Mouse (Mus musculus) myocyte (in vitro differentiated cells): Measurements from ENCODE around the gene Prim2. TPM values are rescaled to one million over a fixed set of nuclear protein-coding genes. Genes with fewer than 3 reads are reported as not detected.

ENCODE experiments used
- H3K27me3 ChIP-seq: one replicate; pipeline ENCODE4 v1.6.1; 2011; ENCODE audit not compliant: control insufficient read depth, insufficient read depth, insufficient read length
- H3K36me3 ChIP-seq: one replicate; pipeline ENCODE4 v1.6.1; 2011; ENCODE audit not compliant: control insufficient read depth, insufficient read depth
- H3K4me2 ChIP-seq: one replicate; pipeline ENCODE4 v1.6.1; 2011; ENCODE audit warnings: low read depth, control low read depth
- H3K4me3 ChIP-seq: one replicate; pipeline ENCODE4 v1.5.1; 2011; ENCODE audit warnings: mild to moderate bottlenecking, control low read depth, moderate library complexity
- H3K79me2 ChIP-seq: one replicate; pipeline ENCODE4 v1.6.1; 2011; ENCODE audit not compliant: control insufficient read depth, insufficient read depth
- H3ac ChIP-seq: one replicate; pipeline ENCODE4 v1.6.1; 2011; ENCODE audit not compliant: control insufficient read depth, insufficient read length
- CEBPB ChIP-seq: IDR thresholded peaks from 2 replicates; pipeline ENCODE4 v1.6.1; 2011; ENCODE audit warnings: mild to moderate bottlenecking, moderate library complexity; ENCODE audit not compliant: poor library complexity, insufficient read depth, severe bottlenecking
- E2F4 ChIP-seq: IDR thresholded peaks from one replicate; pipeline ENCODE4 v1.6.1; 2011; ENCODE audit warnings: mild to moderate bottlenecking, control low read depth, moderate library complexity; ENCODE audit not compliant: insufficient read depth
- MAX ChIP-seq: IDR thresholded peaks from one replicate; pipeline ENCODE4 v1.6.1; 2011; ENCODE audit warnings: low read depth, mild to moderate bottlenecking, control low read depth
- MYOD1 ChIP-seq, 3 experiments: IDR thresholded peaks; one replicate each; pipeline ENCODE4 v1.6.1; 2011; ENCODE audit warnings: control low read depth in 2 of 3, low read depth in 2 of 3, mild to moderate bottlenecking in 2 of 3, moderate library complexity in 1 of 3; ENCODE audit not compliant: insufficient read length in 2 of 3, control insufficient read depth in 1 of 3
- MYOG ChIP-seq, 3 experiments: IDR thresholded peaks; one replicate each; pipeline ENCODE4 v1.6.1; 2011; ENCODE audit warnings: control low read depth in 2 of 3, low read depth in 2 of 3, mild to moderate bottlenecking in 2 of 3; ENCODE audit not compliant: insufficient read length in 2 of 3, control insufficient read depth in 1 of 3, insufficient read depth in 1 of 3
- POLR2A ChIP-seq: IDR thresholded peaks from one replicate; pipeline ENCODE4 v1.6.1; 2011; ENCODE audit warnings: low read depth, mild to moderate bottlenecking, control low read depth, moderate library complexity; ENCODE audit not compliant: insufficient read length
- POLR2AphosphoS2 ChIP-seq: IDR thresholded peaks from one replicate; pipeline ENCODE4 v1.6.1; 2011; ENCODE audit warnings: low read depth, control low read depth; ENCODE audit not compliant: insufficient read length
- REST ChIP-seq: IDR thresholded peaks from one replicate; pipeline ENCODE4 v1.6.1; 2011; ENCODE audit warnings: mild to moderate bottlenecking, control low read depth, moderate library complexity; ENCODE audit not compliant: insufficient read depth, insufficient read length
- SRF ChIP-seq: IDR thresholded peaks from one replicate; pipeline ENCODE4 v1.6.1; 2011; ENCODE audit warnings: low read depth; ENCODE audit not compliant: control insufficient read depth, insufficient read length
- TCF12 ChIP-seq: IDR thresholded peaks from one replicate; pipeline ENCODE4 v1.6.1; 2011; ENCODE audit warnings: mild to moderate bottlenecking, control low read depth; ENCODE audit not compliant: poor library complexity, insufficient read depth, severe bottlenecking
- TCF3 ChIP-seq: IDR thresholded peaks from one replicate; pipeline ENCODE4 v1.6.1; 2011; ENCODE audit warnings: low read depth, control low read depth; ENCODE audit not compliant: insufficient read length
- USF1 ChIP-seq: IDR thresholded peaks from one replicate; pipeline ENCODE4 v1.6.1; 2011; ENCODE audit warnings: low read depth, mild to moderate bottlenecking, control low read depth, moderate library complexity
- polyA plus RNA-seq: library from polyadenylated mRNA; unstranded; fragments of >200 nt; fragmentation: generic; extraction: Trizol; gene quantifications from one replicate; pipeline ENCODE4 v1.2.1, GENCODE M21; 2012; ENCODE audit warnings: missing spikeins

Prim2 gene
- polyA plus RNA-seq, 1 experiment, result 8.2 TPM

- Histone ChIP-seq H3K4me3 (no peak overlapping the region), H3ac (no peak overlapping the region), H3K4me2 (no peak overlapping the region), H3K27me3 (no peaks in the 10 kb centered on the region), H3K79me2 (no peaks in the 10 kb centered on the region), H3K36me3 (no peaks in the 10 kb centered on the region)
- no peak for TF ChIP-seq REST
- no peak for TF ChIP-seq CEBPB
- TF ChIP-seq POLR2A, result no peak
- no peak for TF ChIP-seq MYOG (IDR thresholded peaks at IDR 0.05; ENCODE audit: control insufficient read depth in 1 of 3, insufficient read depth in 1 of 3, insufficient read length in 2 of 3, low read depth in 2 of 3)
- no peak for TF ChIP-seq E2F4
- TF ChIP-seq MAX, result no peak
- TF ChIP-seq MYOD1 (IDR thresholded peaks at IDR 0.05; ENCODE audit: control insufficient read depth in 1 of 3, insufficient read length in 2 of 3, low read depth in 2 of 3), result no peak
- TF ChIP-seq USF1, result no peak
- no peak for TF ChIP-seq POLR2AphosphoS2
- no peak for TF ChIP-seq SRF
- no peak for TF ChIP-seq TCF12
- no peak for TF ChIP-seq TCF3
Observed at GRCm38 (mm10) chr1:33531097-33531856, 138.3 kb downstream of the Prim2 start.

- H3K4me2 ChIP-seq, result no peak overlapping the region
- H3K4me3 ChIP-seq, result no peak overlapping the region
- no peaks in the 10 kb centered on the region for H3K79me2 ChIP-seq
- H3K36me3 ChIP-seq, result no peaks in the 10 kb centered on the region
- H3ac ChIP-seq, result no peak overlapping the region
- no peaks in the 10 kb centered on the region for H3K27me3 ChIP-seq
- no peak for TF ChIP-seq REST
- no peak for TF ChIP-seq POLR2AphosphoS2
- no peak for TF ChIP-seq TCF12
Observed at GRCm38 (mm10) chr1:33530491-33530890, 139.1 kb downstream of the Prim2 start.

GRCm38 (mm10) chr1:33529543-33530232, 139.9 kb downstream of the Prim2 start:
- H3K36me3 ChIP-seq, result no peaks in the 10 kb centered on the region
- no peak overlapping the region for H3K4me3 ChIP-seq
- no peaks in the 10 kb centered on the region for H3K79me2 ChIP-seq
- H3ac ChIP-seq, result no peak overlapping the region
- H3K27me3 ChIP-seq, result no peaks in the 10 kb centered on the region
- peak overlapping the region; percentile 41 for H3K4me2 ChIP-seq
- TF ChIP-seq POLR2A (no peak), TCF12 (no peak), E2F4 (no peak), MAX (no peak), SRF (no peak), CEBPB (no peak), REST (no peak), MYOD1 (IDR thresholded peaks at IDR 0.05; ENCODE audit: control insufficient read depth in 1 of 3, insufficient read length in 2 of 3, low read depth in 2 of 3) (no peak), MYOG (IDR thresholded peaks at IDR 0.05; ENCODE audit: control insufficient read depth in 1 of 3, insufficient read depth in 1 of 3, insufficient read length in 2 of 3, low read depth in 2 of 3) (no peak), POLR2AphosphoS2 (no peak), TCF3 (no peak), USF1 (no peak)

GRCm38 (mm10) chr1:33527352-33527863, 142.2 kb downstream of the Prim2 start:
- Histone ChIP-seq H3K79me2 (no peaks in the 10 kb centered on the region), H3ac (no peak overlapping the region), H3K36me3 (no peaks in the 10 kb centered on the region), H3K4me2 (peak overlapping the region; percentile 64), H3K4me3 (no peak overlapping the region), H3K27me3 (no peaks in the 10 kb centered on the region)
- peak in 2 of 3 experiments; percentile 56 to 61 for TF ChIP-seq MYOD1 (IDR thresholded peaks at IDR 0.05; ENCODE audit: control insufficient read depth in 1 of 3, insufficient read length in 2 of 3, low read depth in 2 of 3)
- TF ChIP-seq MYOG (IDR thresholded peaks at IDR 0.05; ENCODE audit: control insufficient read depth in 1 of 3, insufficient read depth in 1 of 3, insufficient read length in 2 of 3, low read depth in 2 of 3), result peak in 1 of 3 experiments; percentile 58
- no peak for TF ChIP-seq SRF

- H3K79me2 ChIP-seq, result no peaks in the 10 kb centered on the region
- TF ChIP-seq MYOG (IDR thresholded peaks at IDR 0.05; ENCODE audit: control insufficient read depth in 1 of 3, insufficient read depth in 1 of 3, insufficient read length in 2 of 3, low read depth in 2 of 3), result no peak
- TF ChIP-seq TCF12, result no peak
- TF ChIP-seq MAX, result no peak
- no peak for TF ChIP-seq SRF
- TF ChIP-seq USF1, result no peak
- no peak for TF ChIP-seq CEBPB
- no peak for TF ChIP-seq REST
- TF ChIP-seq POLR2AphosphoS2, result no peak
- TF ChIP-seq TCF3, result no peak
- TF ChIP-seq POLR2A, result no peak
- TF ChIP-seq E2F4, result no peak
- no peak for TF ChIP-seq MYOD1 (IDR thresholded peaks at IDR 0.05; ENCODE audit: control insufficient read depth in 1 of 3, insufficient read length in 2 of 3, low read depth in 2 of 3)
- no peak overlapping the region for H3K4me3 ChIP-seq
- H3K36me3 ChIP-seq, result no peaks in the 10 kb centered on the region
- no peak overlapping the region for H3K4me2 ChIP-seq
- no peak overlapping the region for H3ac ChIP-seq
- H3K27me3 ChIP-seq, result no peaks in the 10 kb centered on the region
Observed at GRCm38 (mm10) chr1:33523223-33523622, 146.4 kb downstream of the Prim2 start.
